Mouse (Mus musculus): ENCODE results near the gene Nanos1. TPM values are rescaled to one million over a fixed set of nuclear protein-coding genes. Genes with fewer than 3 reads are reported as not detected.

Nanos1 gene
- 1 to 10 TPM; 1.6 TPM for total RNA-seq (2021)
- long read RNA-seq, experiment 1, partial matches to known transcripts = 0 of 2 reads
- long read RNA-seq, experiment 1, other reads (novel, unspliced or antisense) = 0 of 2 reads
- long read RNA-seq, experiment 2 = 0 reads

- DNase-seq (ENCODE audit: low spot score in 2 of 2) = peak; percentile 84 to 87
Measured at GRCm38 (mm10) chr19:60755438-60756191, at the start of gene Nanos1. Nanos1 (plus strand) TSS chr19:60755987.

GRCm38 (mm10) chr19:60709193-60709900, 46.4 kb upstream of the Nanos1 start:
- DNase-seq (ENCODE audit: low spot score in 2 of 2) = no peak

- DNase-seq (ENCODE audit: low spot score in 2 of 2) = no peak
Measured at GRCm38 (mm10) chr19:60710196-60710595, 45.6 kb upstream of the Nanos1 start.

GRCm38 (mm10) chr19:60712577-60712976, 43.2 kb upstream of the Nanos1 start:
- no peak for DNase-seq (ENCODE audit: low spot score in 2 of 2)

- no peak for DNase-seq (ENCODE audit: low spot score in 2 of 2)
Measured at GRCm38 (mm10) chr19:60716381-60716780, 39.4 kb upstream of the Nanos1 start.

- peak in 1 of 2 experiments; percentile 19 for DNase-seq (ENCODE audit: low spot score in 2 of 2)
Measured at GRCm38 (mm10) chr19:60730281-60730852, 25.4 kb upstream of the Nanos1 start.

GRCm38 (mm10) chr19:60731299-60731698, 24.5 kb upstream of the Nanos1 start:
- DNase-seq (ENCODE audit: low spot score in 2 of 2) = no peak

GRCm38 (mm10) chr19:60731966-60732365, 23.8 kb upstream of the Nanos1 start:
- no peak for DNase-seq (ENCODE audit: low spot score in 2 of 2)

- DNase-seq (ENCODE audit: low spot score in 2 of 2) = no peak
Measured at GRCm38 (mm10) chr19:60740560-60740959, 15.2 kb upstream of the Nanos1 start.

- no peak for DNase-seq (ENCODE audit: low spot score in 2 of 2)
Measured at GRCm38 (mm10) chr19:60743767-60744547, 11.8 kb upstream of the Nanos1 start.

- no peak for DNase-seq (ENCODE audit: low spot score in 2 of 2)
Measured at GRCm38 (mm10) chr19:60747801-60748200, 8.0 kb upstream of the Nanos1 start.

- peak; percentile 37 to 40 for DNase-seq (ENCODE audit: low spot score in 2 of 2)
Measured at GRCm38 (mm10) chr19:60756192-60757098, 658 bp downstream of the Nanos1 start.

GRCm38 (mm10) chr19:60757099-60757785, 1.5 kb downstream of the Nanos1 start:
- no peak for DNase-seq (ENCODE audit: low spot score in 2 of 2)

- DNase-seq (ENCODE audit: low spot score in 2 of 2) = no peak
Measured at GRCm38 (mm10) chr19:60758896-60759835, 3.4 kb downstream of the Nanos1 start.

- DNase-seq (ENCODE audit: low spot score in 2 of 2) = no peak
Measured at GRCm38 (mm10) chr19:60773366-60773765, 17.6 kb downstream of the Nanos1 start.

GRCm38 (mm10) chr19:60782034-60782433, 26.2 kb downstream of the Nanos1 start:
- no peak for DNase-seq (ENCODE audit: low spot score in 2 of 2)

GRCm38 (mm10) chr19:60784712-60785111, 28.9 kb downstream of the Nanos1 start:
- DNase-seq (ENCODE audit: low spot score in 2 of 2) = no peak

- no peak for DNase-seq (ENCODE audit: low spot score in 2 of 2)
Measured at GRCm38 (mm10) chr19:60787465-60788150, 31.8 kb downstream of the Nanos1 start.

All from adrenal gland, adult 18-20 months (tissue).